23 mouse cellular contexts compared by ENCODE assay signal in genomic region chr15:59904741-59905140, GRCm38 (mm10).
"Had no signal": no experiment of that assay in that cellular context is flagged by ENCODE, and none has a peak within 500 bp of the region (broad histone marks: within the 10 kb centered on the region; RNA-seq: fewer than 3 reads in every experiment).

No protein-coding gene starts in this region.

- H3K4me2 ChIP-seq: heart, embryonic 12.5 days; hindbrain, embryonic 12.5 days; hindbrain, embryonic 14.5 days; kidney, embryonic 15.5 days; limb, embryonic 13.5 days; limb, embryonic 15.5 days had no signal

- H3K9ac ChIP-seq: heart, embryonic 12.5 days; hindbrain, embryonic 12.5 days; hindbrain, embryonic 14.5 days; kidney, embryonic 15.5 days; limb, embryonic 13.5 days; limb, embryonic 15.5 days had no signal

- DNase-seq: gastrocnemius, postnatal 14 days; gastrocnemius, postnatal 36 days; heart, postnatal 10 days; heart, postnatal 4 days; kidney, adult 11 months; kidney, adult 2 months; kidney, adult 9 months; kidney, postnatal 14 days; kidney, postnatal 36 days; layer of hippocampus, adult 9-11 months; layer of hippocampus, postnatal 36 days; left cerebral cortex, postnatal 4 days had no signal

- H3K4me1 ChIP-seq: heart, embryonic 10.5 days; heart, embryonic 12.5 days; hindbrain, embryonic 10.5 days; hindbrain, embryonic 12.5 days; kidney, embryonic 15.5 days had no signal

- H3K27ac ChIP-seq: heart, embryonic 10.5 days; hindbrain, embryonic 10.5 days; hindbrain, embryonic 12.5 days; hindbrain, embryonic 14.5 days; kidney, embryonic 15.5 days; kidney, postnatal 0 days; limb, embryonic 13.5 days; limb, embryonic 15.5 days had no signal

- ATAC-seq: hindbrain, embryonic 16.5 days; inflammation-experienced regulatory T-cells, adult 6 months had no signal

- H3K36me3 ChIP-seq: heart, embryonic 10.5 days; heart, embryonic 12.5 days; hindbrain, embryonic 10.5 days; hindbrain, embryonic 12.5 days; kidney, embryonic 15.5 days; limb, embryonic 13.5 days; limb, embryonic 15.5 days had no signal

- H3K27me3 ChIP-seq: heart, embryonic 12.5 days; hindbrain, embryonic 12.5 days; kidney, embryonic 15.5 days; limb, embryonic 13.5 days; limb, embryonic 15.5 days had no signal

- H3K9me3 ChIP-seq: heart, embryonic 10.5 days; heart, embryonic 12.5 days; hindbrain, embryonic 10.5 days; hindbrain, embryonic 12.5 days; kidney, embryonic 15.5 days; limb, embryonic 13.5 days; limb, embryonic 15.5 days had no signal

- H3K4me3 ChIP-seq: heart, embryonic 10.5 days; heart, embryonic 12.5 days; hindbrain, embryonic 10.5 days; hindbrain, embryonic 12.5 days; kidney, embryonic 15.5 days; limb, embryonic 13.5 days; limb, embryonic 15.5 days had no signal
